Mouse (Mus musculus) right cerebral cortex, adult 2 months (tissue): ENCODE data around the gene Ncoa7.
"Not testable (repeated sequence)": the region's sequence is repeated elsewhere in the genome, so short reads cannot be mapped to it uniquely, and the experiment has no call there.

Experiments used
- DNase-seq, 2 experiments: peaks; one replicate each; pipeline ENCODE4 v3.0.0; 2021 to 2022; ENCODE audit warnings: low spot score in 2 of 2

The Ncoa7 gene

GRCm38 (mm10) chr10:30666580-30666979, 136.5 kb downstream of the Ncoa7 start:
- no peak for DNase-seq

GRCm38 (mm10) chr10:30660564-30661328, 142.4 kb downstream of the Ncoa7 start:
- peak in 1 of 2 experiments; percentile 25 for DNase-seq

GRCm38 (mm10) chr10:30655655-30656054, 147.5 kb downstream of the Ncoa7 start:
- no peak for DNase-seq

- DNase-seq: no peak
Measured at GRCm38 (mm10) chr10:30647681-30648080, 155.4 kb downstream of the Ncoa7 start.

GRCm38 (mm10) chr10:30638216-30638615, 164.9 kb downstream of the Ncoa7 start:
- DNase-seq: no peak

- not testable (repeated sequence) for DNase-seq
Measured at GRCm38 (mm10) chr10:30636474-30637154, 166.5 kb downstream of the Ncoa7 start.

GRCm38 (mm10) chr10:30632718-30633117, 170.4 kb downstream of the Ncoa7 start:
- DNase-seq: no peak

GRCm38 (mm10) chr10:30629977-30630376, 173.1 kb downstream of the Ncoa7 start:
- no peak for DNase-seq

- no peak for DNase-seq
Measured at GRCm38 (mm10) chr10:30629513-30629912, 173.6 kb downstream of the Ncoa7 start, which contains the start of gene Hint3. Gene Hint3, minus strand, starts transcription at chr10:30629632.

- not testable (repeated sequence) for DNase-seq
Measured at GRCm38 (mm10) chr10:30628444-30628843, 174.7 kb downstream of the Ncoa7 start.

GRCm38 (mm10) chr10:30627548-30627947, 175.6 kb downstream of the Ncoa7 start:
- no peak for DNase-seq

GRCm38 (mm10) chr10:30624161-30625019, 178.7 kb downstream of the Ncoa7 start:
- DNase-seq: no peak

GRCm38 (mm10) chr10:30622928-30623327, 180.2 kb downstream of the Ncoa7 start:
- no peak for DNase-seq

- DNase-seq: no peak
Measured at GRCm38 (mm10) chr10:30618918-30619210, 184.3 kb downstream of the Ncoa7 start.

- DNase-seq: peak; percentile 99
Measured at GRCm38 (mm10) chr10:30618091-30618917, 184.8 kb downstream of the Ncoa7 start.

GRCm38 (mm10) chr10:30613039-30613438, 190.1 kb downstream of the Ncoa7 start:
- DNase-seq: no peak

- DNase-seq: no peak
Measured at GRCm38 (mm10) chr10:30609614-30610013, 193.5 kb downstream of the Ncoa7 start.

- DNase-seq: no peak
Measured at GRCm38 (mm10) chr10:30608109-30608508, 195.0 kb downstream of the Ncoa7 start.

- peak; percentile 90 to 92 for DNase-seq
Measured at GRCm38 (mm10) chr10:30600542-30600966, 202.6 kb downstream of the Ncoa7 start, which contains the start of gene Trmt11. Gene Trmt11, minus strand, starts transcription at chr10:30600749.

- DNase-seq: peak in 1 of 2 experiments; percentile 23
Measured at GRCm38 (mm10) chr10:30600094-30600534, 203.0 kb downstream of the Ncoa7 start.

- DNase-seq: peak; percentile 40 to 44
Measured at GRCm38 (mm10) chr10:30587037-30587436, 216.1 kb downstream of the Ncoa7 start.
